Mouse (Mus musculus): ENCODE results near the gene Rab26.

The Rab26 gene

GRCm38 (mm10) chr17:24507129-24507664 lies 26.8 kb downstream of the Rab26 start:
- no peak for DNase-seq

DNA sequence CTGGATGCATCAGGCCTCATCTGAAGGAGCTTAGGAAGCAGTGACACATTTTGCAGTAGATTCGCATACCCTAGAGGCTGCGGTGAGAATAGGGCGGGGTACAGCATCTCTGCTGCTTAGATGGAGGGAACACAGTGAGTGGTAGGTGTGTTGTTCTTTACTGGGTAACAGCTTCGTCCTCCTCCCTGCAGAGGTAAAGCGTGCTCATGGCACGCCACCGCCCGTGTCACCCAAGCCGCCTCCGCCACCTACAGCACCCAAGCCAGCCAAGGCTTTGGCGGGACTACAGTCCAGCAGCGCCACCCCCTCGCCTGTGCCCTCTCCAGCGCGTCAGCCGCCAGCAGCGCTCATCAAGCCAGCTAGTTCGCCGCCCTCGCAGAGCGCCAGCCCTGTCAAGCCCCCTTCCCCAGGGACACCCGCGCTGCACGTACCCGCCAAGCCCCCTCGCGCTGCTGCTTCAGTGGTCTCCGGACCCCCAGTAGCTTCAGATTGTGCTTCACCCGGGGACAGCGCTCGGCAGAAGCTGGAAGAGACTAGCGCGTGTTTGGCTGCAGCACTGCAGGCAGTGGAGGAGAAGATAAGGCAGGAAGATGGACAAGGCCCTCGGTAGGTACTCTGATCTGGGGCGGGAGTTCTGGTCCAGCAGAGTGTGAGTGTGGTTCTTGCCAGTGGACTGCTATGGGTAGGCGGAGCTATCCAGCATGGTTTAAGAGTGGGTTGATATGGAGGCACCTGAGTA lies 27.5 kb downstream of the Rab26 start:
- DNase-seq, result peak; percentile 38

DNA sequence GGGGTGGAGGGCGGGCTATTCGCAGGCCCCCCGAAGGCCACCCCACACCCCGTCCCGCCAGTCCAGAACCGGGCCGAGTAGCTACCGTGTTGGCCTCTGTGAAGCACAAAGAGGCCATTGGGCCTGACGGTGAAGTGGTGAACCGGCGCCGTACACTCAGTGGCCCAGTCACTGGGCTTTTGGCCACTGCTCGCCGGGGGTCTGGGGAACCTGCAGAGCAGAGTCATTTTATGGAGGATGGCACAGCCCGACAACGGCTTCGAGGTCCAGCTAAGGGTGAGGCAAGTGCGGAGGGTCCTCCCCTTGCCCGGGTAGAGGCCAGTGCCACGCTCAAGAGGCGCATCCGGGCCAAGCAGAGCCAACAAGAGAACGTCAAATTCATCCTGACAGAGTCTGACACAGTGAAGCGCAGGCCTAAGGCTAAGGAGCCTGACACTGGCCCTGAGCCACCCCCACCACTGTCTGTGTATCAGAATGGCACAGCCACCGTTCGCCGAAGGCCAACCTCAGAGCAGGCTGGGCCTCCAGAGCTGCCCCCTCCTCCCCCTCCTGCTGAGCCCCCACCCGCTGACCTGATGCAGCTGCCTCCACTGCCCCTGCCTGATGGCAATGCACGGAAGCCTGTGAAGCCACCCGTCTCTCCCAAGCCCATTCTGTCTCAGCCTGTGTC lies 28.6 kb downstream of the Rab26 start:
- peak; percentile 50 for DNase-seq

GRCm38 (mm10) chr17:24504085-24504484 lies 29.9 kb downstream of the Rab26 start:
- DNase-seq, result no peak

- peak; percentile 64 for DNase-seq
These were observed 31.8 kb downstream of the Rab26 start for GRCm38 (mm10) chr17:24502208-24502607.

GRCm38 (mm10) chr17:24496026-24496425 lies 38.0 kb downstream of the Rab26 start:
- no peak for DNase-seq

DNA sequence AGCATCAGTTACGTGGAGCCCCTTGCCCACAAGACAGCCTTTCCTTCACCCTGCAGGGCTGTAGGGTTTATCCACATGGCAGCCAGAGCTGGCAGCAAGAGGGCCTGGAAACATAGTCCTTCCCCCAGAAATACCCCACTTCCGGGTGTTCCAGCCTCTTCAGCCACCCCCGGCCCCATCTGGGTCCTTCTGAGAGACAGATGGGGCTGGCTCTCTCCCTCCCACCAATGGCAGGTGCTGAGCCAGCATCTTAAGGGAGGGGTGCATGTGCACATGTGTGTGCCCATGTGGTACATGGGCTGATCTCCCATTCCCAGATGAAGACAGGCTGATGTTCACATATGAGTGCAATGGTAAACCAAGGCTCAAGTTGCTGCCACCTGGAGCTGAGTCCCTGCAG lies 38.6 kb downstream of the Rab26 start:
- DNase-seq, result no peak

DNA sequence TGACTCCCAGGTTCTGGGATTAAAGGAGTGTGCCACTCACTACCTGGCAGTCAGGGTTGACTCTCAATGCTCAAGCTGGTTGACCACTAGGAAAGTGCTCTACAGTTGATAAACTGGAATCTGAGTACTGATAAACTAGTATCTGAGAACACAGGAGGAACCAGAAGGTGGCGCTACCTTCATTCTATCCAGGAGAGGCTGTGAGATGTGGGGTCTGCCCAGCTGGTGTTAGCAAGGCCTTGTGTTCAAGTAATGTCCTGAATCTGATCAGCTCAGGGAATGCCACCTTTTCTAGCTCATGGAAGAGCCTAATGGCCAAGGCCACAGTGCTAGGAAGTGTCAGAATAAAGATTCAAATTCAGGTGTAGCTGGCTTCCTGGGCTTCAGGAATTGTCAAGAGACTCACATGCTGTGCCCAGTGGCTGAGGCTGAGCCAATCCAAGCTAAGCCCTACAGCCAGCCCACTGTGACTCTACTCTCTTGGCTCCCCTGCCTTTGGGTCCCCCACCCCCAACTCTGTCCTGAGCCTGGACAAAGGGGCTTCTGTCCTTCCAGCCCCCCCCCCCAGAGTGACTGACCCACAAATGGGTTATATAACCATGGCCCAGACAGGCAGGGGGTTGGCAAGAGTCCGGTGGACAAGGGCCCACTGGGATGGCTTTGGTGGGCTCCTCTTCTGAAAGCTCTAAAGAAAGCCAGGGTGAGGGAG lies 39.2 kb downstream of the Rab26 start:
- peak; percentile 79 for DNase-seq

GRCm38 (mm10) chr17:24490399-24490798 lies 43.6 kb downstream of the Rab26 start:
- DNase-seq, result peak; percentile 27

DNA sequence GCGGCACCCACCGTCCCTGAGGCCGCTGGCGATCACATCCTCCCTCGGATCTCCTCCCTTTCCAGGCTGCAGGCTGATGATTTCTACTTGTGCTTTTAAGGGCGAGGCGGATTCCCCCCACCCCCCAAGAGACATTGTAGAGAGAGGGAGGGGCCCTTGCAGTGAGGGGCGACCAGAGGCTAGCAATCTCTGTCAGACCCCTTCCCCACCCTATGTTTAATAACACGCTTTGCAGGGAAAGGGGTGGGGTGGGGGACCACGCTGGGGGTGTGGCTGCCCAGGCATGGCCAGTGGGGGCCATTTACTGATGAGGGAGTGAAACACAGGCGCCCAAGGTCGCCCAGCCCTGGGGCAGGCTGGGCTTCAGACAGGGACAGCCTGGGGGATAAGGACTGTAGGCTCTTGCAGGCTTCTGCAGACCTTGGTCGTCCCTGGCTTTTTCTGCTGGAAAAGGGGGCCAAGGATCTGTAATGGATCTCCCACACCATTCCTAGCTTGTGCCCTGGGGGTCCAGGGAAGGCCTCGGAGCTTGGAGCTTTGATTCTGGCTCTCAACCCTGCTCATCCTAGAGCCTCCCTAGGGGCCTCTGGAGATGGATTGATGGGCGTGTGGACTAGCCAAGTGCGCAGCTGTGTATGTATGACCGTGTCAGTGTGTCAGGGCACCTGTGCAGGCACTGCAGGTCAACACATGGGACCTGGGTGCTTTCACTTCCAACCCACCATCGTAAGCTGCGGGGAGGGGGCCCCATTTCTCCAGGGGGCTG lies 44.6 kb downstream of the Rab26 start:
- peak; percentile 35 for DNase-seq

GRCm38 (mm10) chr17:24488662-24489264 lies 45.2 kb downstream of the Rab26 start:
- peak; percentile 80 for DNase-seq

- DNase-seq, result peak; percentile 82
These were observed 45.8 kb downstream of the Rab26 start, which contains the start of gene Caskin1 for GRCm38 (mm10) chr17:24488186-24488661. Gene Caskin1 (plus strand): TSS chr17:24488601.

DNA sequence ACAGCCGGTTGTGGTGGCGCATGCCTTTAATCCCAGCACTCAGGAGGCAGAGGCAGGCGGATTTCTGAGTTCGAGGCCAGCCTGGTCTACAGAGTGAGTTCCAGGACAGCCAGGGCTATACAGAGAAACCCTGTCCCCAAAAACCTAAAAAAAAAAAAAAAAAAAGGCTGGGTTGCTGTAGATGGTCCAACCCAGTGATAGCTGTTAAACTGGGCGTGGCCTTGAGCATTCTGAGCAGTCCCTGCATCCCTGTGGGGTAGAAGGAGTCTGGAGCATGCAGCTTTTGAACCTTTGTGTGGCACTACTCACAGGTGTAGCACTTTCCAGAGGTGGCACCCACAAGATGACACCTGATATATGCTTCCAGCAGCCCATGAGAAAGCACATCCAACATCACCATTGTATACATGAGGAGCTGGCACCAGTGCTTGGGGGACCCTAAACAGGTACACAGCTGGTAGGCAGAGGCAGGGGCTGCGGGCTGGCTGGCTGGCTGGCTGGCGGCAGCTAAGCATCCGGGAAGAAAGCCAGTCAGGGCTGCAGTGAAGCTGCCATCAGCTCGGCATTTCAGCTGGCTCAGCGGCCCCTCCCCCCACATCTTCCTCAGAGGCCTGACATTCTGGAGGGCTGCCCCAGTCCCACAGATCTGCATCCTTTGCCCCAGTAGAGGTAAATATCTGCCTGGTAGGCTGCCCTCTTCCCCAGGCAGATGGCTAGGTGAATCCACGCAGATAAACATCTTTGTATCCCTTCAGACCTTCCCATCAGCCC lies 48.7 kb downstream of the Rab26 start:
- peak; percentile 23 for DNase-seq

- DNase-seq, result no peak
These were observed 50.5 kb downstream of the Rab26 start for GRCm38 (mm10) chr17:24483495-24483894.

DNA sequence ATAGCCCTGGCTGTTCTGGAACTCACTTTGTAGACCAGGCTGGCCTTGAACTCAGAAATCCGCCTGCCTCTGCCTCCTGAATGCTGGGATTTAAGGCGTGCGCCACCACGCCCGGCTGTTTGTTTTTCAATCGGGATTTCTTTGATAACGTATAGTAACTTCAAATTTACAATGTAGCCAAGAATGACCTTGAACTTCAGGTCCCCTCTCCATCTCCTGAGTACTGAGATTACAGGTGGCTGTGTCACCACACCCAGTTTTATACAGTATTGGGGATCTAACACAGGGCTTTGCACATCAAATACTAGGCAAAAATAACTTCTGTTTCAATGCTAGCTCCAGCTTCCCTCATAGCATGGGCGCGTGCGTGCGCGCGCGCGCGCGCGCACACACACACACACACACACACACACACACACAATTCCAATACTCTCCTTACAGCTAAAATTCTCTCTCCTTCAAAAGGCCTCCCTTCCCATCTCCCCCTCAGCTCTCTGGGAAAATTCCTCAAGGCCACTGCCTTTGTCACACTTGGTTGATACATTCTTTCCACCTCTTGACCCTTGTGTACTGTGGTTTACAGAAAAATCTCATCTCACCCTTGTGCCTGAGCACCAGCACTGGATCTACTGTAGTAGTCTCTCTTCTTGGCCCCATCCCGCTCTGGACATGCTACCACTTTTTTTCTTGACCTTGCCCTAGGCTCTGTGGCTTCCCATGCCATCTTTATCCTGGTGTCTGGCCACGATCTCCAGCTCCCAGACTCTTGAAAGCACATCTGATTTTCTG lies 52.8 kb downstream of the Rab26 start:
- no peak for DNase-seq

- DNase-seq, result peak; percentile 49
These were observed 53.7 kb downstream of the Rab26 start for GRCm38 (mm10) chr17:24480201-24480826.

- DNase-seq, result no peak
These were observed 54.6 kb downstream of the Rab26 start for GRCm38 (mm10) chr17:24479431-24479830.

DNA sequence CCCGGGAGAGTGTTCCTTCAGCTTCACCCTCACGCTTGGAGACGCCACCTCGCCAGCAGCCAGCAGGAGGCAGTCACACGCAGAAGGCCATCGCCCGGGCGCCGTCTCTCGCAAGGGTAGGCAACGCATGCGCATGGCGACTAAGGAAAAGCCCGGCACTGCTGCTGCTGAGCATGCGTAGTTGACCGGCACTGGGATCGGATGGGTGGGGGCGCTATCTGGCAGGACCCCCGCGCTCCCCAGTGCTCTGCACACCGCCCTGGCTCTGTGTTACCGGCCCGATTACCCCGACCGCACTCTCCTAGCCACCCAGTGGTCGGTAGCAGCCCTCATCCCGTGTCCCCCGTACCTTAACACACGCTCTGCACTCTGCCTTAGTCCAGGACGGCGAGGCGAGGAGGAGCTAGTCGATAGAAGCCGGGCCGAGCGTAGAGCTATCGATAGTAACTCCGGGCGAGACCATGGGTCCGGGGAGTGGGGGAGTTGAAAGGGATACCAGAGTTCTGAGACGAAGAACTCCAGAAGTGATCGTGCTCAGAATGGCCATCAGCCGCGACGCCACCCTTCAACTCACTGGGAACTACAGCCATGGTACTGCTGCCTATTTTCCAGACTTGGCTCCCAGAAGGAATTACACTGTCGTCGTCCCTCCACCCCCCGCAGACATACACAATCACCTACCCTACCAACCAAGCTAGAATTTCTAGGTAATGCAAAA lies 55.2 kb downstream of the Rab26 start, which contains the start of gene Mlst8:
TSS of gene Mlst8 (minus strand) at position 416 of the 718 bp plus-strand sequence.
- DNase-seq, result peak; percentile 97

GRCm38 (mm10) chr17:24477985-24478600 lies 55.9 kb downstream of the Rab26 start:
- DNase-seq, result no peak

Data from retina, postnatal 1 day (tissue).